Mouse (Mus musculus) kidney, adult 9 months (tissue): ENCODE results near the gene Trpm8.

Experiments used
- DNase-seq: peaks from one replicate; pipeline ENCODE4 v3.0.0; 2022

Trpm8 gene

GRCm38 (mm10) chr1:88361085-88361484 lies 83.6 kb downstream of the Trpm8 start:
- DNase-seq, result no peak

- DNase-seq, result peak; percentile 3
Measured at GRCm38 (mm10) chr1:88366881-88367644, 89.6 kb downstream of the Trpm8 start.

- DNase-seq, result peak; percentile 17
Measured at GRCm38 (mm10) chr1:88378446-88378845, 101.0 kb downstream of the Trpm8 start.

GRCm38 (mm10) chr1:88391632-88392031 lies 114.2 kb downstream of the Trpm8 start:
- no peak for DNase-seq

- DNase-seq, result no peak
Measured at GRCm38 (mm10) chr1:88393321-88393720, 115.9 kb downstream of the Trpm8 start.

GRCm38 (mm10) chr1:88403378-88403777 lies 125.9 kb downstream of the Trpm8 start:
- no peak for DNase-seq

GRCm38 (mm10) chr1:88406078-88406806 lies 128.8 kb downstream of the Trpm8 start:
- DNase-seq, result no peak

GRCm38 (mm10) chr1:88406807-88407198 lies 129.3 kb downstream of the Trpm8 start, which contains the start of gene Spp2:
Spp2 (plus strand) TSS chr1:88406961.
- DNase-seq, result peak; percentile 87

GRCm38 (mm10) chr1:88408340-88408739 lies 130.9 kb downstream of the Trpm8 start:
- DNase-seq, result peak; percentile 64

GRCm38 (mm10) chr1:88412013-88412412 lies 134.6 kb downstream of the Trpm8 start:
- no peak for DNase-seq

- peak; percentile 35 for DNase-seq
Measured at GRCm38 (mm10) chr1:88418943-88419342, 141.5 kb downstream of the Trpm8 start.

GRCm38 (mm10) chr1:88422045-88422444 lies 144.6 kb downstream of the Trpm8 start:
- peak; percentile 56 for DNase-seq

GRCm38 (mm10) chr1:88422846-88423395 lies 145.5 kb downstream of the Trpm8 start:
- no peak for DNase-seq

GRCm38 (mm10) chr1:88424602-88425252 lies 147.3 kb downstream of the Trpm8 start:
- peak; percentile 68 for DNase-seq

GRCm38 (mm10) chr1:88427987-88428741 lies 150.7 kb downstream of the Trpm8 start:
- no peak for DNase-seq

GRCm38 (mm10) chr1:88429413-88429812 lies 152.0 kb downstream of the Trpm8 start:
- DNase-seq, result no peak

- no peak for DNase-seq
Measured at GRCm38 (mm10) chr1:88431262-88431661, 153.8 kb downstream of the Trpm8 start.

- no peak for DNase-seq
Measured at GRCm38 (mm10) chr1:88432601-88433000, 155.1 kb downstream of the Trpm8 start.

GRCm38 (mm10) chr1:88433096-88433883 lies 155.8 kb downstream of the Trpm8 start:
- DNase-seq, result no peak

- DNase-seq, result no peak
Measured at GRCm38 (mm10) chr1:88434057-88434456, 156.6 kb downstream of the Trpm8 start.
